Mouse (Mus musculus): ENCODE results near the gene Gm12355. TPM values are rescaled to one million over a fixed set of nuclear protein-coding genes. Genes with fewer than 3 reads are reported as not detected.

Gene Gm12355
- polyA plus RNA-seq, 1 experiment: 0.16 TPM

- peaks cover 5% of the 10 kb centered on the region for H3K4me1 ChIP-seq (ENCODE audit: control insufficient read depth, insufficient read depth, low read length)
- TF ChIP-seq POLR2A (IDR thresholded peaks at IDR 0.05; ENCODE audit: control insufficient read depth, low read depth, low read length): peak; percentile 64
- TF ChIP-seq CTCF (IDR thresholded peaks at IDR 0.05; ENCODE audit: control insufficient read depth, insufficient read depth, insufficient replicate concordance, low read depth, low read length): no peak
Measured at GRCm38 (mm10) chr11:98586892-98587563, 38.4 kb downstream of the Gm12355 start, which contains the start of gene Ormdl3. Gene Ormdl3, minus strand, starts transcription at chr11:98587368.

DNA sequence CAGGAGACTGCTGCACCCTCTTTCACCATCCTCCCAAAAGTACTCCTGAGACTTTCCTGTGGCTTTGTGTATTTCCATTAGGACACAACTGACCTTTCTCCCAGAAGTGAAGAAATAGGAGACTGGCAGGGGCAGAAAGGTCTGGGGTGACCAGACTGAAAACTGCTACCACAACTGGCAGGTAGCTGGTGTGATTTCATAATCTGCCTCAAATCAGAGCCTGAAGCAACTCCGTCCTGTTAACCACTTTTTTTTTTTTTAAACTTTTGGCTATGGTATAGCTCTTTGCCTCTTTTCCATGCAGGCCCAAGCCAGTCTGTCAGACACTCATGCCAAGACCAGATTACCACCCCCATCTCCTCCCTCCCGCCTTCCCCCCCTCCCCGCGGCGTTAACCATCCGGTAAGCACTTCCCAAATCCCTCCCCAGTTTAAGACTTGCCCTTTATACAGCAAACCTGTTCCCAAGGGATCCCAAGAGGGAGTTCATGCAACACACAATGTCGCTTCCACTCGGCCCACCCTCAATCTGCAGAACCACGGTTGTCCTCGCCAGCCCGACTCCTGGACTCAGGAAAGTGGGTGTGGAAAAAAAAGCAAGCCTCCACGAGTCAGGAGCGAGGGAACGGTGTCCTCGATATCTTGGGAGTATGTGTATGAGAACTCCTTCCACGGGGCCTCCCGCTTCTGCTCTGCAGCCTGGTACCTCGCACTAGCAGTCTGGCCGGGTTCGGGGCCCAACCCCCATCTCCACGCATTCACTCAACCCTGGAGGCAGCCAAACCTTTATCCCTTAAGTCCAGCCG lies 39.2 kb downstream of the Gm12355 start:
- no peak for TF ChIP-seq POLR2A (IDR thresholded peaks at IDR 0.05; ENCODE audit: control insufficient read depth, low read depth, low read length)
- TF ChIP-seq CTCF (IDR thresholded peaks at IDR 0.05; ENCODE audit: control insufficient read depth, insufficient read depth, insufficient replicate concordance, low read depth, low read length): no peak
- Histone ChIP-seq H3K4me3 (ENCODE audit: control insufficient read depth, low read depth, low read length) (peak overlapping the region; percentile 88), H3K4me1 (ENCODE audit: control insufficient read depth, insufficient read depth, low read length) (peaks cover 5% of the 10 kb centered on the region), H3K27ac (ENCODE audit: control insufficient read depth, insufficient read depth, low read depth, low read length) (peak overlapping the region; percentile 37), H3K27me3 (ENCODE audit: control insufficient read depth, insufficient read depth, low read length) (no peaks in the 10 kb centered on the region), H3K36me3 (ENCODE audit: control insufficient read depth, insufficient read depth, low read length) (no peaks in the 10 kb centered on the region)

More at GRCm38 (mm10) chr11:98586892-98587563, 38.4 kb downstream of the Gm12355 start, which contains the start of gene Ormdl3:
- Histone ChIP-seq H3K27ac (ENCODE audit: control insufficient read depth, insufficient read depth, low read depth, low read length) (peak within 1 kb of the TSS; percentile 83), H3K36me3 (ENCODE audit: control insufficient read depth, insufficient read depth, low read length) (no peaks in the 10 kb centered on the region), H3K4me3 (ENCODE audit: control insufficient read depth, low read depth, low read length) (peak within 1 kb of the TSS; percentile 88), H3K27me3 (ENCODE audit: control insufficient read depth, insufficient read depth, low read length) (no peaks in the 10 kb centered on the region)

DNA sequence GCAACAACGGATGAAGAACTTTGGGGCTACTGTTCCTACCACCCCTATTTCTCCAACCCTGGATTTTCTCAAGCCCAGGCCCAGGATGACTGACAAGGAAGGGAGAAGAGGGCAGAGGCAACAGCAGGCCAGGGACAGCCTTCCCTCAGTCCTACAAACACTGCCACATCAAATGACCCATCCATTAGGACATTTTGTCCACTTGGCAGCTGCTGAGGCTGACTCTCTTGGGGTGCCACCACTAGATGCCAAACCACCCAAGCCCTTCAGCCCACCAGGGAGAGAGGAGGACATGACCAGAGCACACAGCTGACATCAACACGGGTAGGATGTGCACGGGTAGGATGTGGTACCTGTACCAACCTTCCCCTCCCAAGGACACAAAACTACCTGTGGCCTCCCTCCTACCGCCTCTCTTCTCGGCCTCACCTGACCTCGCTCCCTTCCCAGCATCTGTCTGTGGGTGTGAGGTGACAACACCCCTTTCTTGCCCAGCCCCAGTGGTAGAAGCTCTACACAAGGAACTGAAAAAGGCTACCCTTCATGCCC lies 40.8 kb downstream of the Gm12355 start:
- Histone ChIP-seq H3K27me3 (ENCODE audit: control insufficient read depth, insufficient read depth, low read length) (no peaks in the 10 kb centered on the region), H3K27ac (ENCODE audit: control insufficient read depth, insufficient read depth, low read depth, low read length) (no peak overlapping the region), H3K36me3 (ENCODE audit: control insufficient read depth, insufficient read depth, low read length) (no peaks in the 10 kb centered on the region), H3K4me3 (ENCODE audit: control insufficient read depth, low read depth, low read length) (peak overlapping the region; percentile 88), H3K4me1 (ENCODE audit: control insufficient read depth, insufficient read depth, low read length) (peaks cover 5% of the 10 kb centered on the region)
- TF ChIP-seq POLR2A (IDR thresholded peaks at IDR 0.05; ENCODE audit: control insufficient read depth, low read depth, low read length) (no peak), CTCF (IDR thresholded peaks at IDR 0.05; ENCODE audit: control insufficient read depth, insufficient read depth, insufficient replicate concordance, low read depth, low read length) (no peak)

DNA sequence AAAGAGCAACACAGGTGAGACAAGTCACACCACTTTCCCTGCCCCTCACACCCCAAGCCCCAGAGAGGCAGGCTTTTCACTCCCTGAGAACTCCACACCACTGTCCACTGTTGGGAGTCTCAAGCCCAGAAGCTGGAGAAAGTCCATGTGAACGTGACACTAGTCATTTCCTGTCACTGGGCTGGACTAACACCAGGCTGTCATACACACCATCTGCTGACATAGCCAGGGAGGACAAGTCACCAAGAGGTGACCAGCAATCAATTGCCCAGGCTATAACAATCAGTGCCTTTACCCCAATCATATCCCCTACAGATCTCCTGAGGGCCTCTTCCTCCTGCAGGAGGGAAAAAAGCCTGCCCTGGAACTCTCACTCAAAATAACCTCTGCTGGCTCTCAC lies 41.3 kb downstream of the Gm12355 start:
- Histone ChIP-seq H3K36me3 (ENCODE audit: control insufficient read depth, insufficient read depth, low read length) (no peaks in the 10 kb centered on the region), H3K4me1 (ENCODE audit: control insufficient read depth, insufficient read depth, low read length) (peaks cover 5% of the 10 kb centered on the region)

DNA sequence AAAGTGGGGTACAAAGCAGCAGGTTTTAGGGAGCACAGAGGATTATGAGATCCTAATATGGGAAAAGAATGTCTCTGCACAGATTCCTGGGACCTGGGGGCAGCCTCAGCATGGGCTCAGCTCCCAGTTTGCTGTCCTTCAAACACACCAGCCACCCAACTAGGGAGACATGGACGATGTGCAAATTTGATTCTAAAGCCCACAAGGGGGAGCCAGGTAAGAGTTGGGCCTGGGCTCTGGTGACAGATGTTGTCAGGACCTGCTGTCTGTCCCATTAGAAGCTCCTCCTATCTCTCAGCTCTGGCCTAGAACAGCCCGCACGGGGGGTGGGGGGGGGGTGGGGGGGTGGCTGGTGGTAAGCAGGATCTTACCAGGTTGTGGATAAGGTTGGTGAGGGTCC lies 41.9 kb downstream of the Gm12355 start:
- Histone ChIP-seq H3K27me3 (ENCODE audit: control insufficient read depth, insufficient read depth, low read length) (no peaks in the 10 kb centered on the region), H3K4me1 (ENCODE audit: control insufficient read depth, insufficient read depth, low read length) (peaks cover 5% of the 10 kb centered on the region), H3K4me3 (ENCODE audit: control insufficient read depth, low read depth, low read length) (no peak overlapping the region), H3K27ac (ENCODE audit: control insufficient read depth, insufficient read depth, low read depth, low read length) (no peak overlapping the region), H3K36me3 (ENCODE audit: control insufficient read depth, insufficient read depth, low read length) (no peaks in the 10 kb centered on the region)
- TF ChIP-seq POLR2A (IDR thresholded peaks at IDR 0.05; ENCODE audit: control insufficient read depth, low read depth, low read length): no peak
- TF ChIP-seq CTCF (IDR thresholded peaks at IDR 0.05; ENCODE audit: control insufficient read depth, insufficient read depth, insufficient replicate concordance, low read depth, low read length): no peak

More for the DNA sequence above, 41.3 kb downstream of the Gm12355 start:
- H3K27ac ChIP-seq (ENCODE audit: control insufficient read depth, insufficient read depth, low read depth, low read length): no peak overlapping the region
- H3K27me3 ChIP-seq (ENCODE audit: control insufficient read depth, insufficient read depth, low read length): no peaks in the 10 kb centered on the region
- TF ChIP-seq CTCF (IDR thresholded peaks at IDR 0.05; ENCODE audit: control insufficient read depth, insufficient read depth, insufficient replicate concordance, low read depth, low read length): no peak
- TF ChIP-seq POLR2A (IDR thresholded peaks at IDR 0.05; ENCODE audit: control insufficient read depth, low read depth, low read length): no peak
- H3K4me3 ChIP-seq (ENCODE audit: control insufficient read depth, low read depth, low read length): no peak overlapping the region

GRCm38 (mm10) chr11:98583265-98583552 lies 42.3 kb downstream of the Gm12355 start:
- Histone ChIP-seq H3K27me3 (ENCODE audit: control insufficient read depth, insufficient read depth, low read length) (no peaks in the 10 kb centered on the region), H3K4me1 (ENCODE audit: control insufficient read depth, insufficient read depth, low read length) (peaks cover 2% of the 10 kb centered on the region), H3K4me3 (ENCODE audit: control insufficient read depth, low read depth, low read length) (no peak overlapping the region), H3K36me3 (ENCODE audit: control insufficient read depth, insufficient read depth, low read length) (no peaks in the 10 kb centered on the region), H3K27ac (ENCODE audit: control insufficient read depth, insufficient read depth, low read depth, low read length) (no peak overlapping the region)
- TF ChIP-seq CTCF (IDR thresholded peaks at IDR 0.05; ENCODE audit: control insufficient read depth, insufficient read depth, insufficient replicate concordance, low read depth, low read length) (no peak), POLR2A (IDR thresholded peaks at IDR 0.05; ENCODE audit: control insufficient read depth, low read depth, low read length) (no peak)

Measured in testis, adult 2 months (tissue).